Mouse (Mus musculus) heart, embryonic 16.5 days (tissue): ENCODE data around the gene Utrn. TPM values are rescaled to one million over a fixed set of nuclear protein-coding genes. Genes with fewer than 3 reads are reported as not detected.

ENCODE experiments used
- ATAC-seq: fragments of 200-750 bp; cut with Nextera tagmentation; replicated peaks from 2 replicates; pipeline ENCODE4 v1.8.0; 2017; ENCODE audit warnings: moderate number of reproducible peaks; ENCODE audit not compliant: insufficient read depth, low FRiP score; ENCODE audit errors: extremely low read depth
- H3K27ac ChIP-seq: fragments of 300-500 bp; sonication (generic); 2 replicates; pipeline ENCODE4 v1.5.1; 2014; ENCODE audit warnings: mild to moderate bottlenecking, low read length, control low read depth, moderate library complexity
- H3K27me3 ChIP-seq: fragments of 300-500 bp; sonication (generic); 2 replicates; pipeline ENCODE4 v1.6.1; 2014; ENCODE audit warnings: low read length, mixed read lengths; ENCODE audit not compliant: control insufficient read depth, insufficient read depth
- H3K36me3 ChIP-seq: fragments of 300-500 bp; sonication (generic); 2 replicates; pipeline ENCODE4 v1.6.1; 2014; ENCODE audit not compliant: control insufficient read depth, insufficient read depth
- H3K4me1 ChIP-seq: fragments of 300-500 bp; sonication (generic); 2 replicates; pipeline ENCODE4 v1.6.1; 2014; ENCODE audit warnings: low read length, mixed read lengths; ENCODE audit not compliant: control insufficient read depth, insufficient read depth
- H3K4me2 ChIP-seq: fragments of 300-500 bp; sonication (generic); 2 replicates; pipeline ENCODE4 v1.6.1; 2014; ENCODE audit warnings: low read depth, mild to moderate bottlenecking, control low read depth, low read length
- H3K4me3 ChIP-seq: fragments of 300-500 bp; sonication (generic); 2 replicates; pipeline ENCODE4 v1.5.1; 2014; ENCODE audit warnings: mild to moderate bottlenecking, control low read depth, low read length
- H3K9ac ChIP-seq: fragments of 300-500 bp; sonication (generic); 2 replicates; pipeline ENCODE4 v1.6.1; 2014; ENCODE audit warnings: low read length, control low read depth
- H3K9me3 ChIP-seq: fragments of 300-500 bp; sonication (generic); replicated peaks from 2 replicates; pipeline ENCODE4 v1.6.1; 2016; ENCODE audit warnings: low read length; ENCODE audit not compliant: control insufficient read depth
- WGBS: fragments of 180-500 bp; shearing (Covaris S2); extraction: QIAGEN DNeasy Blood & Tissue Kit; methylation state at CpG from one replicate; pipeline ENCODE4 v1.1.7; 2014; 5-methylcytosine and 5-hydroxymethylcytosine counted together
- polyA plus RNA-seq: library from polyadenylated mRNA; unstranded; fragments of >200 nt; fragmentation: Nextera tagmentation; extraction: Ambion mirVana; gene quantifications from 2 replicates; pipeline ENCODE4 v1.2.1, GENCODE M21; 2015

Utrn gene
- polyA plus RNA-seq, 1 experiment from 2014 or later: 65.7 TPM

GRCm38 (mm10) chr10:12865201-12865600, 4.0 kb downstream of the Utrn start:
- Histone ChIP-seq H3K27ac (no peak overlapping the region), H3K27me3 (no peaks in the 10 kb centered on the region), H3K4me1 (peaks cover 21% of the 10 kb centered on the region), H3K9me3 (no peaks in the 10 kb centered on the region), H3K36me3 (peaks cover 2% of the 10 kb centered on the region; the same call in 1 of the 2 replicates), H3K4me2 (no peak overlapping the region), H3K9ac (no peak overlapping the region), H3K4me3 (no peak overlapping the region)
- ATAC-seq: no peak
- 64% methylated on average over 6 of the region's 6 CpGs for WGBS

- H3K27ac ChIP-seq: no peak overlapping the region
- peaks cover 2% of the 10 kb centered on the region; the same call in 1 of the 2 replicates for H3K36me3 ChIP-seq
- ATAC-seq: no peak
- no peak overlapping the region for H3K4me3 ChIP-seq
- no peak overlapping the region for H3K4me2 ChIP-seq
- H3K27me3 ChIP-seq: no peaks in the 10 kb centered on the region
- H3K4me1 ChIP-seq: peaks cover 22% of the 10 kb centered on the region
- no peak overlapping the region for H3K9ac ChIP-seq
- whole genome bisulfite sequencing: 87% methylated on average over 9 of the region's 9 CpGs
- H3K9me3 ChIP-seq: no peaks in the 10 kb centered on the region
Measured at GRCm38 (mm10) chr10:12863581-12863980, 5.6 kb downstream of the Utrn start.

GRCm38 (mm10) chr10:12862047-12862446, 7.1 kb downstream of the Utrn start:
- no peak overlapping the region for H3K27ac ChIP-seq
- H3K4me1 ChIP-seq: peaks cover 26% of the 10 kb centered on the region
- H3K9me3 ChIP-seq: no peaks in the 10 kb centered on the region
- no peak overlapping the region for H3K9ac ChIP-seq
- no peak for ATAC-seq
- peaks cover 2% of the 10 kb centered on the region; the same call in 1 of the 2 replicates for H3K36me3 ChIP-seq
- H3K4me2 ChIP-seq: no peak overlapping the region
- H3K27me3 ChIP-seq: no peaks in the 10 kb centered on the region
- no peak overlapping the region for H3K4me3 ChIP-seq
- WGBS: 52% methylated on average over 8 of the region's 8 CpGs

GRCm38 (mm10) chr10:12861381-12861780, 7.8 kb downstream of the Utrn start:
- Histone ChIP-seq H3K4me1 (peaks cover 22% of the 10 kb centered on the region), H3K27ac (no peak overlapping the region), H3K9ac (no peak overlapping the region), H3K36me3 (peaks cover 2% of the 10 kb centered on the region; the same call in 1 of the 2 replicates), H3K4me3 (no peak overlapping the region), H3K27me3 (no peaks in the 10 kb centered on the region), H3K4me2 (no peak overlapping the region), H3K9me3 (no peaks in the 10 kb centered on the region)
- no peak for ATAC-seq
- 90% methylated on average over 2 of the region's 2 CpGs for WGBS

- H3K4me3 ChIP-seq: no peak overlapping the region
- H3K4me1 ChIP-seq: peaks cover 22% of the 10 kb centered on the region
- H3K9me3 ChIP-seq: no peaks in the 10 kb centered on the region
- no peak overlapping the region for H3K4me2 ChIP-seq
- H3K9ac ChIP-seq: no peak overlapping the region
- H3K36me3 ChIP-seq: peaks cover 2% of the 10 kb centered on the region; the same call in 1 of the 2 replicates
- ATAC-seq: no peak
- H3K27ac ChIP-seq: no peak overlapping the region
- H3K27me3 ChIP-seq: no peaks in the 10 kb centered on the region
- WGBS: 89% methylated on average over 4 of the region's 4 CpGs
Measured at GRCm38 (mm10) chr10:12860765-12861164, 8.4 kb downstream of the Utrn start.

- H3K27ac ChIP-seq: no peak overlapping the region
- no peak for ATAC-seq
- H3K36me3 ChIP-seq: peaks cover 2% of the 10 kb centered on the region; the same call in 1 of the 2 replicates
- H3K4me2 ChIP-seq: no peak overlapping the region
- H3K9me3 ChIP-seq: no peaks in the 10 kb centered on the region
- no peaks in the 10 kb centered on the region for H3K27me3 ChIP-seq
- WGBS: 63% methylated on average over 7 of the region's 7 CpGs
- H3K4me1 ChIP-seq: peaks cover 19% of the 10 kb centered on the region
- no peak overlapping the region for H3K9ac ChIP-seq
- no peak overlapping the region for H3K4me3 ChIP-seq
Measured at GRCm38 (mm10) chr10:12860331-12860730, 8.8 kb downstream of the Utrn start.

GRCm38 (mm10) chr10:12858017-12858416, 11.1 kb downstream of the Utrn start:
- Histone ChIP-seq H3K4me1 (peaks cover 36% of the 10 kb centered on the region), H3K9ac (no peak overlapping the region), H3K4me3 (no peak overlapping the region), H3K9me3 (no peaks in the 10 kb centered on the region), H3K27me3 (no peaks in the 10 kb centered on the region), H3K4me2 (no peak overlapping the region), H3K27ac (no peak overlapping the region), H3K36me3 (peaks cover 5% of the 10 kb centered on the region; the same call in 1 of the 2 replicates)
- WGBS: 49% methylated on average over 5 of the region's 5 CpGs
- no peak for ATAC-seq

GRCm38 (mm10) chr10:12854298-12854697, 14.9 kb downstream of the Utrn start:
- 0 out of 2 replicates have a peak overlapping the region, but pooled peaks have one; percentile 14 for H3K27ac ChIP-seq
- 42% methylated on average over 6 of the region's 6 CpGs for WGBS

GRCm38 (mm10) chr10:12853776-12854175, 15.4 kb downstream of the Utrn start:
- Histone ChIP-seq H3K27ac (peak overlapping the region; percentile 14; the same call in 1 of the 2 replicates), H3K4me3 (no peak overlapping the region), H3K9ac (no peak overlapping the region), H3K9me3 (no peaks in the 10 kb centered on the region), H3K4me1 (peaks cover 33% of the 10 kb centered on the region), H3K36me3 (0 out of 2 replicates have a peak, but pooled peaks cover 3% of the 10 kb centered on the region), H3K4me2 (peak overlapping the region; percentile 4; the same call in 1 of the 2 replicates), H3K27me3 (no peaks in the 10 kb centered on the region)
- no peak for ATAC-seq
- 66% methylated on average over 6 of the region's 6 CpGs for WGBS

More at GRCm38 (mm10) chr10:12854298-12854697, 14.9 kb downstream of the Utrn start:
- Histone ChIP-seq H3K4me2 (no peak overlapping the region), H3K36me3 (0 out of 2 replicates have a peak, but pooled peaks cover 3% of the 10 kb centered on the region), H3K9ac (no peak overlapping the region), H3K9me3 (no peaks in the 10 kb centered on the region), H3K4me3 (no peak overlapping the region), H3K4me1 (peaks cover 33% of the 10 kb centered on the region), H3K27me3 (no peaks in the 10 kb centered on the region)
- ATAC-seq: peak; percentile 45; the same call in 1 of the 2 replicates
